Mouse (Mus musculus) granulocyte monocyte progenitor cell, adult 5-6 weeks (primary cell): ENCODE measurements at regions not wholly inside any gene's neighbourhood (a gene's known extent, or its start where the extent isn't known, plus 50 kb on each side); places are given as distances from the start of the nearest gene placed in this dataset.

Experiments used
- ATAC-seq: replicated peaks from 2 replicates; pipeline ENCODE4 v1.8.0; 2016; ENCODE audit warnings: mild to moderate bottlenecking, moderate TSS enrichment, inconsistent platforms; ENCODE audit not compliant: poor library complexity, severe bottlenecking

DNA sequence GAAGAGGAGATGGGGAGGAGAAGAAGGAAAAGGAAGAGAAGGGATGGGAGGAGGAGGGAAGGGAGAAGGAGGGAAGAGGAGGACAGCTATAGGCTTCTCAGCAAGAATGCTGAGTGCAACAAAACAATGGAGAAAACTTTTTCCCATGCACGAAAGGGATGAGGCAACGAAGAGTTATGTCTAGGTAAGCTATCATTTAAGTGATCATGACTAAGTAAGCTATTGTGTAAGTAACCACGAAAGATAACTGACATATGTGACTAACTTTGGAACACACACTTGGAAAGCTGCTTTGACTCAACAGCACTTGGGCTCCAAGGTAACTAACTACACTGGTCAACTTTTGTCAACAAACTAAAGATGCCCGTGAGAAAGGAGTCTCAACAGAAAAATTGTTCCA is 50.9 kb upstream of the Fstl1 start:
- peak; percentile 70 for ATAC-seq

- no peak for ATAC-seq
These were observed 60.9 kb upstream of the Ndufb4 start for GRCm38 (mm10) chr16:37715173-37715572.

GRCm38 (mm10) chr16:37714276-37714675 is 60.0 kb upstream of the Ndufb4 start:
- ATAC-seq = no peak

GRCm38 (mm10) chr16:37706242-37706923 is 52.1 kb upstream of the Ndufb4 start:
- no peak for ATAC-seq

DNA sequence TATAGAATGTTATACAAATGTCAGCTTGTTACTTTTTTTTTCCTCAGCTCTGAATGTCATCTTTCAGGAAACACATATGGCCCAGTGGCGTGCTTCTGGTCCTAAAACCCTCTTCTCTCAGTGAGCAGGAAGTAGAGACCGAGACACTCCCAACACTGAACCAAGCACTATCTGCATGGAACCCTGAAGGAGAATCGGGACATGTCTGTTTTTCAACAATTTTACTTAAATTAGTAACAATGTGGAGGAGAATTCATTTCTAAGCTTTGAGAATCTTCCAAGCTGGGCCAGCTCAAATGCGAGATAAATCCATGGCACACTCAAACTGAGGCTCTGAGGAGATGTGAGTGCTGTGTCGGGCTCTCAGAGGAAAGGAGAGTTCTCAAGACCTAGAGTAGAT is 51.0 kb upstream of the Ndufb4 start:
- no peak for ATAC-seq

DNA sequence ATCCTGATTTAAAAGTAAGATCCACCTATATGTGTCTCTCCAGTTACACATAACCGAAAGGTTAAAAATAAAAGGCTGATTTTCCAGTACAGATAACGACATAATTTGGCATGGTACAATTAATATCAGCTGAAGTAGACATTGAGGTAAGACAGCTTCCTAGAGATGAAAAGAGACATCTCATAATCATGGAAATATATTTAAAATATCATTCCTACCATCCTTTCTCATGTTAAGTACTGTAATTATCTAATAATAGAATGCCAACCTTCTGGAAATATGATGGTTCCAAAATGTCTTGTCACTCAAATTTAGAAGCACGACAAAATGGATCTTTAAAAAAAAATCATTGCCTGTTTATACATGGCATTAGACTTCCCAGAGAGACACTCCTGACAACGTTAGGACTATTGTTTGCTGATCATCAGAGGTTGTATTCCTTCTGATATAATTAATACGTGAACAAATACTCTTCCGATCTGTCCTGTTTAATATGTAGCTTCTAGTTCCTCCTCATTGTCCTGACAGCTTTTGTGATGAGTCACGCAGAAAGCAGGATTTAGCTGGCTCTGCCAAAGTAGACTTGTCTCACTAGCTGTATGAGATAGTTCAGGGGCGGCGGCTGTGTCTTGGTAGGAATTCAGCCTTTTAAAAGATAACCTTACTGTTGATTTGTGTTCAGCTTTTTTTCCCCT is 50.4 kb upstream of the Ndufb4 start:
- no peak for ATAC-seq
